Mouse (Mus musculus) ES-E14 (cell line): ENCODE results near the gene Igsf21. TPM values are rescaled to one million over a fixed set of nuclear protein-coding genes. Genes with fewer than 3 reads are reported as not detected.

Experiments used
- DNase-seq: peaks from one replicate; pipeline ENCODE4 v3.0.0-alpha.2; 2013; ENCODE audit warnings: low read depth, low spot score
- H3K27ac ChIP-seq: 2 replicates; pipeline ENCODE4 v1.5.1; 2012; ENCODE audit warnings: low read depth, mild to moderate bottlenecking, low read length, moderate library complexity, mixed read lengths; ENCODE audit not compliant: poor library complexity, insufficient read depth, severe bottlenecking
- H3K36me3 ChIP-seq: 2 replicates; pipeline ENCODE4 v1.6.1; 2012; ENCODE audit warnings: mild to moderate bottlenecking, low read length, moderate library complexity, mixed read lengths; ENCODE audit not compliant: control insufficient read depth, poor library complexity, insufficient read depth, severe bottlenecking
- H3K4me1 ChIP-seq, 2 experiments: fragments of 150-350 bp in 1 of 2; sonication (generic) in 1 of 2; 2 replicates each; pipeline ENCODE4 v1.6.1; 2012; ENCODE audit warnings: low read length in 2 of 2, mild to moderate bottlenecking in 1 of 2, mixed read lengths in 1 of 2; ENCODE audit not compliant: control insufficient read depth in 2 of 2, insufficient read depth in 2 of 2, poor library complexity in 1 of 2
- H3K4me3 ChIP-seq, 2 experiments: fragments of 150-350 bp in 1 of 2; sonication (generic) in 1 of 2; 2 replicates each; pipeline ENCODE4 v1.5.1; 2012; ENCODE audit warnings: low read length in 2 of 2, low read depth in 1 of 2, mild to moderate bottlenecking in 1 of 2, mixed read lengths in 1 of 2; ENCODE audit not compliant: insufficient read depth in 1 of 2, poor library complexity in 1 of 2, severe bottlenecking in 1 of 2
- H3K9ac ChIP-seq: 2 replicates; pipeline ENCODE4 v1.6.1; 2012; ENCODE audit warnings: low read depth, mild to moderate bottlenecking, low read length, mixed read lengths; ENCODE audit not compliant: poor library complexity, insufficient read depth, severe bottlenecking
- H3K9me3 ChIP-seq: fragments of 150-350 bp; sonication (generic); 2 replicates; pipeline ENCODE4 v1.6.1; 2012; ENCODE audit warnings: low read depth, mild to moderate bottlenecking, low read length; ENCODE audit not compliant: control insufficient read depth, insufficient read depth
- CHD2 ChIP-seq: IDR thresholded peaks from 2 replicates; pipeline ENCODE4 v1.6.1; 2014; ENCODE audit warnings: mild to moderate bottlenecking, low read depth, low read length, inconsistent platforms
- HCFC1 ChIP-seq: IDR thresholded peaks from 2 replicates; pipeline ENCODE4 v1.6.1; 2012; ENCODE audit warnings: low read length, inconsistent platforms, borderline replicate concordance; ENCODE audit not compliant: insufficient read depth
- MAFK ChIP-seq: IDR thresholded peaks from 2 replicates; pipeline ENCODE4 v1.6.1; 2014; ENCODE audit warnings: mild to moderate bottlenecking, low read depth, low read length, inconsistent platforms; ENCODE audit not compliant: insufficient read depth
- ZC3H11A ChIP-seq: IDR thresholded peaks from 2 replicates; pipeline ENCODE4 v1.6.1; 2012; ENCODE audit warnings: low read depth, mild to moderate bottlenecking, inconsistent platforms, low read length, borderline replicate concordance
- ZNF384 ChIP-seq: IDR thresholded peaks from 2 replicates; pipeline ENCODE4 v1.6.1; 2012; ENCODE audit warnings: low read depth, low read length, inconsistent platforms
- in situ Hi-C, 2 experiments: fragments of 600-800 bp; cut with MboI; formaldehyde crosslinking; loops; one replicate each; pipeline ENCODE4 v1.15.1; 2025; ENCODE audit warnings: low sequenced_read_pairs in 2 of 2, inconsistent platforms in 1 of 2; ENCODE audit not compliant: unreplicated experiment in 2 of 2
- total RNA-seq: library from RNA; depleted of rRNA; stranded (reverse); fragments of 300-350 nt; gene quantifications from 2 replicates; pipeline ENCODE4 v1.2.3, GENCODE M21; 2012

Igsf21 gene
- total RNA-seq, 1 experiment, result 2.5 TPM

- DNase-seq, result no peak
- Histone ChIP-seq H3K4me3 (no peak overlapping the region), H3K36me3 (no peaks in the 10 kb centered on the region), H3K4me1 (no peaks in the 10 kb centered on the region), H3K9ac (no peak overlapping the region), H3K9me3 (no peaks in the 10 kb centered on the region), H3K27ac (no peak overlapping the region)
- TF ChIP-seq ZNF384 (no peak), HCFC1 (no peak), CHD2 (no peak), ZC3H11A (no peak), MAFK (no peak)
- in situ Hi-C loops, result no loop called here
These were observed 169.6 kb downstream of the Igsf21 start for GRCm38 (mm10) chr4:140076852-140077563.

GRCm38 (mm10) chr4:140076428-140076827, 170.2 kb downstream of the Igsf21 start:
- no peak overlapping the region for H3K27ac ChIP-seq
- in situ Hi-C loops, result no loop called here
- no peak overlapping the region for H3K4me3 ChIP-seq
- TF ChIP-seq CHD2 (no peak), ZC3H11A (no peak), ZNF384 (no peak), MAFK (no peak), HCFC1 (no peak)
- no peaks in the 10 kb centered on the region for H3K36me3 ChIP-seq
- H3K4me1 ChIP-seq, result peaks cover 0 to 1% of the 10 kb centered on the region in 2 experiments; a peak in 1 of 4 replicates
- H3K9ac ChIP-seq, result no peak overlapping the region
- no peaks in the 10 kb centered on the region for H3K9me3 ChIP-seq
- DNase-seq, result no peak

GRCm38 (mm10) chr4:140071047-140071446, 175.5 kb downstream of the Igsf21 start:
- Histone ChIP-seq H3K4me1 (peaks cover 3 to 16% of the 10 kb centered on the region in 2 experiments; a peak in 3 of 4 replicates), H3K9me3 (no peaks in the 10 kb centered on the region), H3K4me3 (no peak overlapping the region; a peak in 1 of 4 replicates), H3K27ac (no peak overlapping the region), H3K9ac (no peak overlapping the region), H3K36me3 (no peaks in the 10 kb centered on the region)
- in situ Hi-C loops, result no loop called here
- no peak for DNase-seq
- no peak for TF ChIP-seq ZNF384

DNA sequence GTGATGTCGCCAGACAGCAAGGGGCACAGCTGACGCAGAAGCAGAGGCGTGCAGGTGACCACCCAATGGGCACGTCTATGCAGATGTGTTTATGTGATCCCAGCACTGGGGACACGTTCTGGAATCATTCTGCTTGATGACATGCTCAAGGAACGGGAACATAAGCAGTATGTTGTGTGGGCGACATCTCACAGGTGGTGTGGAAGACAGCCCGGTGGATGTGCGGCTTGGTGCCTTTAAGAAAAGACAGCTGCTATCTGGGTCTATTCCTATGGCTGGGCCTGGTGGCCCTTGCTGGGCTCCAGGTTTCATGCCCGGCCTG, 176.3 kb downstream of the Igsf21 start:
- H3K27ac ChIP-seq, result no peak overlapping the region
- TF ChIP-seq CHD2 (no peak), HCFC1 (no peak), MAFK (no peak), ZNF384 (no peak), ZC3H11A (no peak)
- no peak for DNase-seq
- peaks cover 3 to 16% of the 10 kb centered on the region in 2 experiments; a peak in 3 of 4 replicates for H3K4me1 ChIP-seq
- in situ Hi-C loops, result no loop called here
- H3K9me3 ChIP-seq, result no peaks in the 10 kb centered on the region
- no peak overlapping the region for H3K4me3 ChIP-seq
- H3K36me3 ChIP-seq, result no peaks in the 10 kb centered on the region
- no peak overlapping the region for H3K9ac ChIP-seq

DNA sequence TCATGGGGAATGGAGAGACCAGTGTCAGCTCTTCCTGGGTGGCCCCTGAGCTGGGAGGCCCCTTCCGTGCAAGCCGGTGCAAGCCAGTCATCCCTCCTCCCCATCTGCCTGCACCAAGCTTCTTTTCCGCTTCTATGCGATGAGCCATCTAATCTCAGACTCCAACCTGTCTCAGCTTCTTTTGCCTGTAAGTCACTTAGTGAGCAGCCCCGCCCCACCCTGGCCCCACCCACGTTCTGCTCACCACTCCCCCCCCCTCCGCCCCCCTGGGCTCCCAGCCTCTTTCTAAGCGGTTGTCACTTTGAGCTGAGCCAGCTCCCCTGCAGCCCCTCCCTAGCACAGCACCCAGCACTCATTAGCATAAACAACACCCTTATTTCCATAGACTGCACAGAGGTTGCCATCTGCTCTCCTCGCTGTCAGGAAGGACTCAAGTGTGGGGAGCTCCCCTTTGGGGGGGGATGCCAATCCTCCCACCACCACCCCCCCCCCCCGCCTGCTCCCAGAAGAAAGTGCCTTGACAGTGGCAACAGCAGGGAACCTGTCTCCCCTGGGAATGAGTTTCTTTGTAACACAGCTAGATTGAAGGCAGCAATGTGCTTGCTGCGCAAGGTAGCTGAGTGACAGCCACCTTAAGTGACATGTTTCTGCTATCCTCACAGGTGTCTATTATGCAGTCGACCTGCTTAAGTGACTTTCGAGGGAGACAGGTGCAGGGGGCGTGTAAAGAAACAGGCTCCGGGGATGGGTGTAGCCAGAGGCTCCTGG, 176.8 kb downstream of the Igsf21 start:
- in situ Hi-C loops, result no loop called here
- Histone ChIP-seq H3K9me3 (no peaks in the 10 kb centered on the region), H3K9ac (no peak overlapping the region), H3K36me3 (no peaks in the 10 kb centered on the region), H3K4me3 (no peak overlapping the region), H3K4me1 (peaks cover 3 to 16% of the 10 kb centered on the region in 2 experiments; a peak in 3 of 4 replicates), H3K27ac (no peak overlapping the region)
- no peak for DNase-seq
- TF ChIP-seq MAFK (no peak), HCFC1 (no peak), CHD2 (no peak), ZC3H11A (no peak), ZNF384 (no peak)
